Mouse (Mus musculus): ENCODE data around the gene Nlrp6. TPM values are rescaled to one million over a fixed set of nuclear protein-coding genes. Genes with fewer than 3 reads are reported as not detected.

The Nlrp6 gene
- polyA plus RNA-seq, 1 experiment from 2014 or later: 0.28 TPM

- Histone ChIP-seq H3K27ac (replicated peaks) (no peak overlapping the region), H3K9ac (replicated peaks) (no peak overlapping the region), H3K4me2 (replicated peaks) (no peak overlapping the region), H3K4me1 (no peaks in the 10 kb centered on the region), H3K27me3 (no peaks in the 10 kb centered on the region), H3K9me3 (no peaks in the 10 kb centered on the region), H3K36me3 (peaks cover 42% of the 10 kb centered on the region), H3K4me3 (no peak overlapping the region)
- ATAC-seq (replicated peaks): no peak
- whole genome bisulfite sequencing: 75% methylated on average over 3 of the region's 3 CpGs
Measured at GRCm38 (mm10) chr7:140899121-140899520, 21.6 kb upstream of the Nlrp6 start.

- 81% methylated on average over 10 of the region's 10 CpGs for WGBS
Measured at GRCm38 (mm10) chr7:140900220-140900619, 20.5 kb upstream of the Nlrp6 start, which contains the start of gene Cox8b. Gene Cox8b (minus strand): TSS chr7:140900446.

DNA sequence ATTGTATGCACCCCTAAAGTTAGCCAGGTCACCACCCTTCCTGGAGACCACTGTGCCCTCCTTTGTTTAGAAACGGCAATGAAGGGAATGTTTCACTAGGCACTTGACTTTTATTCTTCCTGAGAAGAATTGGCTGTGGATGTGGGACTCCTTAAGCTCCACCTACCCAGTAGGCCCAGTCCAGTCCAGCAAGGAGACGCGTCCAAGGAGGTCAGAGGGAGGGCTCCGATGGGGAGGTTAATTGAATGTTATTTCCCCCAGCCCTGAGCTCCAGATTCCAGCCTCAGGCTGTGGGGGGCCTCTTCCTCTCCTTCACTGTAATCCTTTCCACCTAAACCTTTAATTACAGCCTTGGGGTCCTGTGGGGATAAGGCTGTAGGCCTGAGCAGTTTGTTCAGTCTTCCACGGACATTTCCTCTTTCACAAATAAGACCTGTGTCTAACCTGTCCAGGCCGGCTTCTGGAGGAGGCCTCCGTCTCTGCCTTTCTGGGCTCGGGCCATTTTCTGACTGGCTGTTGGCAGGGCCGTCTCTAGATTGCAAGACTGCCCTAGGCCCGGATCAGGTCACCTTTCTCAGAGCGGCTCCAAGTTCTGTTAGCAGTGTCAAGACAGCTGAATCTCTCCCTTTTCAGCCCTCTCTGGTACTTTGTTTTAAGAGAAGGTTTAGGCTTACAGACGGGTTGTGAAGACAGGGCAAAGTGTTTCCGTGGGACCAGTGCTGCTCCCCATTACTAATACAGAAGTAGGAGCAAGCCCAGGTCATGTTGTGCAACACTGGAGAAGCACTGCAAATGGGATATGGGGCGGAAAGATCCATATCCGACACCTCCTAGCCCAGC, 18.4 kb upstream of the Nlrp6 start:
- no peaks in the 10 kb centered on the region for H3K9me3 ChIP-seq
- H3K36me3 ChIP-seq: peaks cover 17% of the 10 kb centered on the region
- no peak overlapping the region for H3K4me2 ChIP-seq (replicated peaks)
- 72% methylated on average over 15 of the region's 15 CpGs for WGBS
- no peak for ATAC-seq (replicated peaks)
- no peak overlapping the region for H3K4me3 ChIP-seq
- no peaks in the 10 kb centered on the region for H3K27me3 ChIP-seq
- no peak overlapping the region for H3K27ac ChIP-seq (replicated peaks)
- H3K9ac ChIP-seq (replicated peaks): no peak overlapping the region
- H3K4me1 ChIP-seq: no peaks in the 10 kb centered on the region

More at GRCm38 (mm10) chr7:140900220-140900619, 20.5 kb upstream of the Nlrp6 start, which contains the start of gene Cox8b:
- H3K27me3 ChIP-seq: no peaks in the 10 kb centered on the region
- H3K36me3 ChIP-seq: peaks cover 33% of the 10 kb centered on the region
- H3K9ac ChIP-seq (replicated peaks): no peak within 1 kb of the TSS
- no peaks in the 10 kb centered on the region for H3K9me3 ChIP-seq
- no peak within 1 kb of the TSS for H3K4me2 ChIP-seq (replicated peaks)
- H3K4me3 ChIP-seq: no peak within 1 kb of the TSS
- H3K27ac ChIP-seq (replicated peaks): no peak within 1 kb of the TSS
- no peaks in the 10 kb centered on the region for H3K4me1 ChIP-seq
- no peak for ATAC-seq (replicated peaks)

DNA sequence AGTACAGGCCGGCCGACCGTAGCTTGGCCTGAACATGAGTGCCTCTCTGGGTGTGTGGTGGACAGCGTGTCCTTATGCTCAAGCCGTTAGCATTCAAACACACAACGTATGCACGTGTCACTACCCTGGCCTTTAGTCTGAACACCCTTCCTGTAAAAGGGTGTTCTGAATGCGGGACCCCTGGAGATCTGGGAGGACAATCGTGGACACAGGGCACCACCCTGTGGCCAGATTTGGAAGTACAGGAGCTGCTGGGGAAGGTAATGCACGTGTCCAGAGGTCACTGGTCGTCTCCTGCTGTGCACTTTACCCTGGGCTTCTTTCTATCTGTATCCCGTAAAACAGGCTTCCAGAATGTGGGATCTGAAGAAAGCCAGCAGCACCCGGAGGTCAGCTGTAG, 17.5 kb upstream of the Nlrp6 start:
- Histone ChIP-seq H3K9ac (replicated peaks) (peak overlapping the region; percentile 18; the same call in 1 of the 2 replicates), H3K27me3 (no peaks in the 10 kb centered on the region), H3K27ac (replicated peaks) (no peak overlapping the region), H3K9me3 (no peaks in the 10 kb centered on the region), H3K4me3 (no peak overlapping the region), H3K4me2 (replicated peaks) (no peak overlapping the region), H3K4me1 (no peaks in the 10 kb centered on the region), H3K36me3 (peaks cover 8% of the 10 kb centered on the region; the same call in 1 of the 2 replicates)
- 22% methylated on average over 13 of the region's 13 CpGs for WGBS
- ATAC-seq (replicated peaks): 0 out of 2 replicates have a peak, but pooled peaks have one; percentile 41

GRCm38 (mm10) chr7:140905642-140906081, 15.0 kb upstream of the Nlrp6 start:
- Histone ChIP-seq H3K9ac (replicated peaks) (no peak overlapping the region), H3K36me3 (no peaks in the 10 kb centered on the region), H3K4me1 (peaks cover 5% of the 10 kb centered on the region), H3K4me3 (no peak overlapping the region), H3K9me3 (no peaks in the 10 kb centered on the region), H3K27ac (replicated peaks) (no peak overlapping the region), H3K27me3 (no peaks in the 10 kb centered on the region), H3K4me2 (replicated peaks) (no peak overlapping the region)
- WGBS: 86% methylated on average over 2 of the region's 2 CpGs
- ATAC-seq (replicated peaks): no peak

DNA sequence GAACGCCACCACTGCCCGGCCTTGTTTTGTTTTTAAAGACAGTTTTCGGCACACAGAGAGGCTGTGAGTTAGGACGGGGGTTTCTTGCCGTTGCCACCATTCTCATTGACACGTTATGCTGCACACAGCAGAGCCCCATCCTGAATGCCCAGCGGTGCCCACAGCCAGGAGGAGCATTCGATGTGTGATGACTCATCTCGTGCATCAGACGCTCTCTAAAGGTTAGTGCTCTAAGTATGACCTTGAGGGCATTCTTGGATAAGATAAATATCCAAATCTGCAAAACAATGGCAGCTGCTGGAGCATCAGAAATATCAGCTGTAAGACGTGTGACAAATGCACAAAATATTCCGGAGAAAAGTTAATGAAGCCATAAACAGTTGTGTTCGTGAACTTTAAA, 13.6 kb upstream of the Nlrp6 start:
- H3K4me2 ChIP-seq (replicated peaks): no peak overlapping the region

GRCm38 (mm10) chr7:140907697-140908096, 13.0 kb upstream of the Nlrp6 start:
- no peak overlapping the region for H3K4me3 ChIP-seq
- H3K4me1 ChIP-seq: peaks cover 5% of the 10 kb centered on the region
- no peak overlapping the region for H3K4me2 ChIP-seq (replicated peaks)
- H3K27ac ChIP-seq (replicated peaks): no peak overlapping the region
- H3K36me3 ChIP-seq: no peaks in the 10 kb centered on the region
- no peaks in the 10 kb centered on the region for H3K27me3 ChIP-seq
- H3K9me3 ChIP-seq: no peaks in the 10 kb centered on the region
- H3K9ac ChIP-seq (replicated peaks): no peak overlapping the region
- no peak for ATAC-seq (replicated peaks)
- 88% methylated on average over 7 of the region's 7 CpGs for WGBS

More for the DNA sequence above, 13.6 kb upstream of the Nlrp6 start:
- 86% methylated on average over 13 of the region's 13 CpGs for WGBS
- H3K36me3 ChIP-seq: no peaks in the 10 kb centered on the region
- H3K27ac ChIP-seq (replicated peaks): no peak overlapping the region
- H3K9me3 ChIP-seq: no peaks in the 10 kb centered on the region
- H3K9ac ChIP-seq (replicated peaks): no peak overlapping the region
- no peak for ATAC-seq (replicated peaks)
- no peaks in the 10 kb centered on the region for H3K27me3 ChIP-seq
- H3K4me3 ChIP-seq: no peak overlapping the region
- H3K4me1 ChIP-seq: peaks cover 5% of the 10 kb centered on the region

DNA sequence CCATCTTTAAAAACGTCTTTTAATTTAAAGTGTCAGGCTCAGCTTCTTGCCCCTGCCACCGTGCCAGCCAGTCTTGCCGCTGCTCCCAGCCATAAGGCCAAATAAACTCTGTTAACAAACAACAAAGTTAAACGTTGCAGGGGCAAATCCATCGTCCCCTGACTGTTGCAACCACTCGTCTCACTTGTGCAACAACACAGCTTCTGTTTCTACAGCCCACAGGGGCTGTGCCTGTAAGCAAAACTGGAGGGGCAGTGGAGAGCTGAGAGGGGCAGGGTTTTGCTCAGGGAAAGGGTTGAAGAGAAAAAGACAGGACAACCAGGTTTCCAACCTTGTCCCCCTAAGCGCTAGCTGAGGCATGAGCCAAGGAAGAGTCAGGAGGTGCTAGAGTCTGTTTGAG, 12.5 kb upstream of the Nlrp6 start:
- Histone ChIP-seq H3K27me3 (no peaks in the 10 kb centered on the region), H3K4me2 (replicated peaks) (no peak overlapping the region), H3K4me3 (no peak overlapping the region), H3K9ac (replicated peaks) (no peak overlapping the region), H3K9me3 (no peaks in the 10 kb centered on the region), H3K4me1 (peaks cover 5% of the 10 kb centered on the region), H3K27ac (replicated peaks) (no peak overlapping the region), H3K36me3 (no peaks in the 10 kb centered on the region)
- no peak for ATAC-seq (replicated peaks)
- WGBS: 52% methylated on average over 7 of the region's 7 CpGs

- Histone ChIP-seq H3K4me3 (peak overlapping the region; percentile 40), H3K4me2 (replicated peaks) (peak overlapping the region; percentile 83), H3K27me3 (no peaks in the 10 kb centered on the region), H3K9ac (replicated peaks) (0 out of 2 replicates have a peak overlapping the region, but pooled peaks have one; percentile 19), H3K9me3 (no peaks in the 10 kb centered on the region), H3K27ac (replicated peaks) (no peak overlapping the region), H3K4me1 (peaks cover 5% of the 10 kb centered on the region), H3K36me3 (no peaks in the 10 kb centered on the region)
- ATAC-seq (replicated peaks): 0 out of 2 replicates have a peak, but pooled peaks have one; percentile 29
- 2% methylated on average over 19 of the region's 19 CpGs for WGBS
Measured at GRCm38 (mm10) chr7:140908634-140909107, 12.0 kb upstream of the Nlrp6 start.

GRCm38 (mm10) chr7:140912293-140912692, 8.4 kb upstream of the Nlrp6 start:
- no peaks in the 10 kb centered on the region for H3K36me3 ChIP-seq
- no peak overlapping the region for H3K4me2 ChIP-seq (replicated peaks)
- no peak overlapping the region for H3K4me3 ChIP-seq
- 73% methylated on average over 3 of the region's 3 CpGs for WGBS
- H3K9me3 ChIP-seq: no peaks in the 10 kb centered on the region
- ATAC-seq (replicated peaks): no peak
- H3K9ac ChIP-seq (replicated peaks): no peak overlapping the region
- 0 out of 2 replicates have a peak, but pooled peaks cover 2% of the 10 kb centered on the region for H3K27me3 ChIP-seq
- peaks cover 5% of the 10 kb centered on the region for H3K4me1 ChIP-seq
- no peak overlapping the region for H3K27ac ChIP-seq (replicated peaks)

DNA sequence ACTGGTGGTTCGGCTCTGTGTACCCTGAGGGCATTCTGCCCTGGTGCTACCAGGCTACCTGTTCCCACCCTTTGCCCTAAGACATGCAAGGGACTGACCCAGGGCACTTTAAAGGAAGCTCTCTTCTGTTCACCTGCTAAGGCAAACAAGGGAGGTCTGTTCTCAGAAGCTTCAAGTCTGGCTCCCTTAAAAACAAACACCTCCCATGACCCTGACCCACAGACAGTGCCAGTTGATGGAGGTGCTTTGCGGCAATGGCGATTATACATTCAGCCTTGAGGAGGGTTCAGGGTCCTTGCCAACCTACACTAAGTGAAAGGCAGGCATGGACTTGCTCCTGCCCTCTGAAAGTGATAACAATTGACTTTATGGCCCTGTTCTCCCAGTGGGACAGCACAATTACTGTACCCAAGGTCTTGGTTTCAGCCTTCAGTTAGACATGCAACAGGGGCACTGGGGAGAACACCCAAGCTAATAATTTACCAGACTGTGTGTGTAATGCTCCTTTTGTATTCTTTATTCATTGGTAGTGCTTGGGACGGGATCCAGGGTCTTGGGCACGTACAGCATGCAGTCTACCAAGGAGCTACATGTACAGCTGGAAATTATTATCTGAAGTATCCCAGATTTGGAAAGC, 7.7 kb upstream of the Nlrp6 start:
- no peaks in the 10 kb centered on the region for H3K36me3 ChIP-seq
- H3K4me3 ChIP-seq: no peak overlapping the region
- peaks cover 5% of the 10 kb centered on the region for H3K4me1 ChIP-seq
- ATAC-seq (replicated peaks): no peak
- H3K27ac ChIP-seq (replicated peaks): no peak overlapping the region
- H3K9me3 ChIP-seq: no peaks in the 10 kb centered on the region
- H3K27me3 ChIP-seq: 0 out of 2 replicates have a peak, but pooled peaks cover 3% of the 10 kb centered on the region
- no peak overlapping the region for H3K9ac ChIP-seq (replicated peaks)
- 75% methylated on average over 5 of the region's 5 CpGs for WGBS
- H3K4me2 ChIP-seq (replicated peaks): no peak overlapping the region
